Mouse (Mus musculus): ENCODE measurements around the gene Csnk2a2. TPM values are rescaled to one million over a fixed set of nuclear protein-coding genes. Genes with fewer than 3 reads are reported as not detected.

Gene Csnk2a2
- polyA plus RNA-seq, 1 experiment from 2014 or later: 18.4 TPM

DNA sequence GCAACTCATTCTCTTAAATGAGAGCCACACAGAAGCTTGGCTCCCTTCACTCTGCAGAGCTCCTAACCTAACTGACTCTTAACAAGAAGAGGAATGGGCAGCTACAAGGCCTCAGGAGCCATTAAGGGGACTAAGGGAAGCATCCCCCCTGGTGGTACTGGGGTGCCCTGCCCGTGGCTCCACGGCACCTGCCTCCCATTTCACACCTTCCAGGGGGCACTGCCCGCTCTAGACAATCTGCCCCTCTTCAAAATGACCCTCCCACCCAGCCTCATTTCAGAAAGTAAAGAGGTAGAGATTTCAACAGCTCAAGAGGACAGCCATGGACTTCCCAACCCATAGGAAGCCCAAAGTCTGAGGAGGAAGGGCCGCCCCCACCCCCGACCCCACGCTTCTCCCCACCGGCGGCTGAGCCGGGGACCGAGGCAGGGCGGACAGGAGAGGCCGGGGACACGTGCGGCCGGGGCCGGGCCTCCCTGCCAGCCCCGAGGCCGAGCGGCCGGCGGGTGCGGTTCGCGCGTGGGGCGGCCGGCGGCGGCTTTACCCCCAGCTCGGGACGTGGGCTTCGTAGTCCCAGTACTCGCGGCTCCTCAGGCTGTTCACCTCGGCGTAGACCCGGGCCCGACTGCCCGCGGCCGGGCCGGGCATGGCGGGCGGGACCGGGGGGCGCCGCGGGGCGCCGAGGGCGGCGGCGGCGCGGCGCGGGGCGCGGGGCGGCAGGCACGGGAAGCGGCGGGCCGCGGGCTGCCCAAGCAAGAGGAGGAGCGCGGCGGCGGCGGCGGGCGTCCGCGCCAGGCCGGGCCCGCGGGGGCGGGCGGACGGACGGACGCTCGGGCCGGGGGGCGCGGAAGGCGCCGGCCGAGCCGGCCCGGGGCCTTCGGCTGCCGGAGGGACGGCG is 1.8 kb downstream of the Csnk2a2 start:
- Histone ChIP-seq H3K9ac (peak overlapping the region; percentile 98), H3K4me2 (peak overlapping the region; percentile 95), H3K36me3 (ENCODE audit: insufficient read depth) (peaks cover 36% of the 10 kb centered on the region), H3K27me3 (ENCODE audit: insufficient read depth, low read length) (no peaks in the 10 kb centered on the region), H3K4me1 (ENCODE audit: insufficient read depth) (0 out of 2 replicates have a peak, but pooled peaks cover 2% of the 10 kb centered on the region), H3K4me3 (ENCODE audit: low read depth, low read length) (peak overlapping the region; percentile 94), H3K9me3 (ENCODE audit: low read depth, low read length) (no peaks in the 10 kb centered on the region), H3K27ac (ENCODE audit: low read depth) (peak overlapping the region; percentile 51; the same call in 1 of the 2 replicates)
- ATAC-seq (ENCODE audit: insufficient read depth) (peak; percentile 59), DNase-seq (peak; percentile 3)
- WGBS: under 1% methylated on average over 81 of the region's 95 CpGs
- TF ChIP-seq CTCF (IDR thresholded peaks at IDR 0.05; ENCODE audit: low read depth): peak; percentile 22; the same call in 1 of the 2 replicates

GRCm38 (mm10) chr8:95470008-95470407 is 19.8 kb downstream of the Csnk2a2 start:
- Histone ChIP-seq H3K4me3 (ENCODE audit: low read depth, low read length) (no peak overlapping the region), H3K27ac (ENCODE audit: low read depth) (no peak overlapping the region), H3K27me3 (ENCODE audit: insufficient read depth, low read length) (no peaks in the 10 kb centered on the region), H3K4me2 (no peak overlapping the region), H3K9ac (no peak overlapping the region), H3K36me3 (ENCODE audit: insufficient read depth) (peaks cover 88% of the 10 kb centered on the region), H3K4me1 (ENCODE audit: insufficient read depth) (no peaks in the 10 kb centered on the region), H3K9me3 (ENCODE audit: low read depth, low read length) (no peaks in the 10 kb centered on the region)
- ATAC-seq (ENCODE audit: insufficient read depth) (no peak), DNase-seq (no peak)
- 95% methylated on average over 4 of the region's 4 CpGs for WGBS
- TF ChIP-seq CTCF (IDR thresholded peaks at IDR 0.05; ENCODE audit: low read depth): no peak

GRCm38 (mm10) chr8:95468995-95469394 is 20.8 kb downstream of the Csnk2a2 start:
- Histone ChIP-seq H3K9ac (no peak overlapping the region), H3K4me3 (ENCODE audit: low read depth, low read length) (no peak overlapping the region), H3K4me2 (no peak overlapping the region), H3K4me1 (ENCODE audit: insufficient read depth) (no peaks in the 10 kb centered on the region), H3K27ac (ENCODE audit: low read depth) (no peak overlapping the region), H3K27me3 (ENCODE audit: insufficient read depth, low read length) (no peaks in the 10 kb centered on the region), H3K36me3 (ENCODE audit: insufficient read depth) (peaks cover 88% of the 10 kb centered on the region), H3K9me3 (ENCODE audit: low read depth, low read length) (no peaks in the 10 kb centered on the region)
- TF ChIP-seq CTCF (IDR thresholded peaks at IDR 0.05; ENCODE audit: low read depth): no peak
- no peak for DNase-seq
- 91% methylated on average over 3 of the region's 3 CpGs for WGBS
- ATAC-seq (ENCODE audit: insufficient read depth): no peak

DNA sequence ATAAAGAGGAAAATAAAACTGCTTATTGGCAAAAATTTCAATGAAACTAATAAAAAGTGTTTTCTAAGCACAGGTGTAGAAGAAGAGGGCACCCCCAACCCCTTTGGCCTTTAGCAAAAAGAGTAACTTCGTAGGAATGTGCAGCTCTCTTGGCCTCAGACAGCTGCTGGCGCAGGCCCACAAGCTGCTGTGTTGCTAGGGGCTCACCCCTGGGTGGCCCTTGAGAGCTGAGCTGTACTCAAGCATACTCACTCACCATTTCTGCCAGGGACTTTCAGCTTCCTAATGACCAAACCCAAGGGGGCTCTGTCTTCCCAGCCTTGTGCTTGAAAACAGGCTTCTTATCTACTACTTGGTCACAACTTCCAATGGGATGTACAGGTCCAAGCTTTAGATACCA is 23.3 kb downstream of the Csnk2a2 start:
- Histone ChIP-seq H3K27me3 (ENCODE audit: insufficient read depth, low read length) (no peaks in the 10 kb centered on the region), H3K27ac (ENCODE audit: low read depth) (no peak overlapping the region), H3K4me2 (no peak overlapping the region), H3K9ac (no peak overlapping the region), H3K36me3 (ENCODE audit: insufficient read depth) (peaks cover 80% of the 10 kb centered on the region), H3K4me1 (ENCODE audit: insufficient read depth) (no peaks in the 10 kb centered on the region), H3K9me3 (ENCODE audit: low read depth, low read length) (no peaks in the 10 kb centered on the region), H3K4me3 (ENCODE audit: low read depth, low read length) (no peak overlapping the region)
- DNase-seq (no peak), ATAC-seq (ENCODE audit: insufficient read depth) (no peak)
- TF ChIP-seq CTCF (IDR thresholded peaks at IDR 0.05; ENCODE audit: low read depth): no peak
- WGBS: 76% methylated on average over 2 of the region's 2 CpGs

GRCm38 (mm10) chr8:95452518-95452917 is 37.3 kb downstream of the Csnk2a2 start:
- TF ChIP-seq CTCF (IDR thresholded peaks at IDR 0.05; ENCODE audit: low read depth): peak; percentile 32; the same call in 1 of the 2 replicates
- ATAC-seq (ENCODE audit: insufficient read depth): no peak
- no peak for DNase-seq
- H3K4me3 ChIP-seq (ENCODE audit: low read depth, low read length): no peak overlapping the region
- H3K27ac ChIP-seq (ENCODE audit: low read depth): no peak overlapping the region
- H3K27me3 ChIP-seq (ENCODE audit: insufficient read depth, low read length): no peaks in the 10 kb centered on the region
- H3K4me1 ChIP-seq (ENCODE audit: insufficient read depth): no peaks in the 10 kb centered on the region
- 66% methylated on average over 8 of the region's 8 CpGs for WGBS
- peaks cover 96% of the 10 kb centered on the region for H3K36me3 ChIP-seq (ENCODE audit: insufficient read depth)
- H3K4me2 ChIP-seq: no peak overlapping the region
- no peak overlapping the region for H3K9ac ChIP-seq
- no peaks in the 10 kb centered on the region for H3K9me3 ChIP-seq (ENCODE audit: low read depth, low read length)

GRCm38 (mm10) chr8:95450271-95450670 is 39.6 kb downstream of the Csnk2a2 start:
- TF ChIP-seq CTCF (IDR thresholded peaks at IDR 0.05; ENCODE audit: low read depth): no peak
- no peak overlapping the region for H3K27ac ChIP-seq (ENCODE audit: low read depth)
- ATAC-seq (ENCODE audit: insufficient read depth) (no peak), DNase-seq (no peak)
- H3K9me3 ChIP-seq (ENCODE audit: low read depth, low read length): no peaks in the 10 kb centered on the region
- no peaks in the 10 kb centered on the region for H3K4me1 ChIP-seq (ENCODE audit: insufficient read depth)
- WGBS: 94% methylated on average over 5 of the region's 5 CpGs
- no peak overlapping the region for H3K4me2 ChIP-seq
- no peak overlapping the region for H3K4me3 ChIP-seq (ENCODE audit: low read depth, low read length)
- no peaks in the 10 kb centered on the region for H3K27me3 ChIP-seq (ENCODE audit: insufficient read depth, low read length)
- no peak overlapping the region for H3K9ac ChIP-seq
- H3K36me3 ChIP-seq (ENCODE audit: insufficient read depth): peaks cover 79% of the 10 kb centered on the region

- H3K27ac ChIP-seq (ENCODE audit: low read depth): no peak overlapping the region
- peaks cover 54% of the 10 kb centered on the region for H3K36me3 ChIP-seq (ENCODE audit: insufficient read depth)
- TF ChIP-seq CTCF (IDR thresholded peaks at IDR 0.05; ENCODE audit: low read depth): no peak
- no peak for ATAC-seq (ENCODE audit: insufficient read depth)
- no peak overlapping the region for H3K9ac ChIP-seq
- WGBS: 89% methylated on average over 7 of the region's 7 CpGs
- no peaks in the 10 kb centered on the region for H3K27me3 ChIP-seq (ENCODE audit: insufficient read depth, low read length)
- DNase-seq: no peak
- H3K4me3 ChIP-seq (ENCODE audit: low read depth, low read length): no peak overlapping the region
- no peaks in the 10 kb centered on the region for H3K9me3 ChIP-seq (ENCODE audit: low read depth, low read length)
- H3K4me1 ChIP-seq (ENCODE audit: insufficient read depth): no peaks in the 10 kb centered on the region
- no peak overlapping the region for H3K4me2 ChIP-seq
Observed at GRCm38 (mm10) chr8:95447661-95448060, 42.2 kb downstream of the Csnk2a2 start.
